Mouse (Mus musculus) spleen, postnatal 4 days (tissue): ENCODE results near the gene Arhgap45.

Experiments used
- DNase-seq, 2 experiments: peaks; one replicate each; pipeline ENCODE4 v3.0.0; 2022; ENCODE audit warnings: low spot score in 2 of 2

The Arhgap45 gene

GRCm38 (mm10) chr10:80016511-80016910, at the start of gene Arhgap45:
Gene Arhgap45 (plus strand): TSS chr10:80016653.
- DNase-seq: peak; percentile 82 to 87

- DNase-seq: no peak
These were observed 49.5 kb upstream of the Arhgap45 start for GRCm38 (mm10) chr10:79966886-79967400.

- DNase-seq: no peak
These were observed 48.3 kb upstream of the Arhgap45 start for GRCm38 (mm10) chr10:79968181-79968580.

GRCm38 (mm10) chr10:79969124-79969568, 47.3 kb upstream of the Arhgap45 start:
- no peak for DNase-seq

GRCm38 (mm10) chr10:79970415-79971182, 45.9 kb upstream of the Arhgap45 start, which contains the start of gene Grin3b:
Gene Grin3b (plus strand): TSS chr10:79970715.
- DNase-seq: no peak

- no peak for DNase-seq
These were observed 45.3 kb upstream of the Arhgap45 start for GRCm38 (mm10) chr10:79971183-79971497.

- DNase-seq: no peak
These were observed 43.6 kb upstream of the Arhgap45 start for GRCm38 (mm10) chr10:79972831-79973230.

GRCm38 (mm10) chr10:79974087-79974486, 42.4 kb upstream of the Arhgap45 start:
- no peak for DNase-seq

- DNase-seq: no peak
These were observed 41.8 kb upstream of the Arhgap45 start for GRCm38 (mm10) chr10:79974668-79975067.

GRCm38 (mm10) chr10:79976071-79976721, 40.3 kb upstream of the Arhgap45 start:
- DNase-seq: no peak

- DNase-seq: peak in 1 of 2 experiments; percentile 64
These were observed 39.7 kb upstream of the Arhgap45 start for GRCm38 (mm10) chr10:79976722-79977107.

GRCm38 (mm10) chr10:79977324-79977723, 39.1 kb upstream of the Arhgap45 start:
- no peak for DNase-seq

GRCm38 (mm10) chr10:79978061-79978460, 38.4 kb upstream of the Arhgap45 start:
- no peak for DNase-seq

- no peak for DNase-seq
These were observed 36.9 kb upstream of the Arhgap45 start for GRCm38 (mm10) chr10:79979401-79980155.

GRCm38 (mm10) chr10:79983205-79983604, 33.2 kb upstream of the Arhgap45 start:
- no peak for DNase-seq

GRCm38 (mm10) chr10:79983670-79984069, 32.8 kb upstream of the Arhgap45 start:
- DNase-seq: peak; percentile 68 to 84

- peak; percentile 88 to 92 for DNase-seq
These were observed 32.1 kb upstream of the Arhgap45 start, which contains the start of gene Tmem259 for GRCm38 (mm10) chr10:79984195-79984816. Gene Tmem259 (minus strand): TSS chr10:79984330.

- DNase-seq: peak; percentile 93 to 96
These were observed 31.6 kb upstream of the Arhgap45 start for GRCm38 (mm10) chr10:79984871-79985270.

- peak; percentile 80 to 87 for DNase-seq
These were observed 30.9 kb upstream of the Arhgap45 start for GRCm38 (mm10) chr10:79985334-79986231.

- DNase-seq: peak; percentile 53 to 79
These were observed 30.1 kb upstream of the Arhgap45 start for GRCm38 (mm10) chr10:79986232-79986878.
